Mouse (Mus musculus) lung, postnatal 0 days (tissue): Measurements from ENCODE around the gene Gale. TPM values are rescaled to one million over a fixed set of nuclear protein-coding genes. Genes with fewer than 3 reads are reported as not detected.
A peak's percentile ranks its signal among the peaks of the same experiment; 100 is the strongest.

Source experiments
- ATAC-seq: fragments of 200-750 bp; cut with Nextera tagmentation; 2 replicates; pipeline ENCODE4 v1.8.0; 2017; ENCODE audit warnings: moderate library complexity
- DNase-seq: peaks from one replicate; pipeline ENCODE4 v3.0.0-alpha.2; 2016; ENCODE audit warnings: low spot score
- H3K27ac ChIP-seq: fragments of 300-500 bp; sonication (generic); 2 replicates; pipeline ENCODE4 v1.5.1; 2014; ENCODE audit warnings: antibody characterized with exemption, mild to moderate bottlenecking, low read length, mixed read lengths
- H3K27me3 ChIP-seq: fragments of 300-500 bp; sonication (generic); replicated peaks from 2 replicates; pipeline ENCODE4 v1.6.1; 2014; ENCODE audit warnings: low read length, mixed read lengths; ENCODE audit not compliant: insufficient read depth
- H3K36me3 ChIP-seq: fragments of 300-500 bp; sonication (generic); 2 replicates; pipeline ENCODE4 v1.6.1; 2014; ENCODE audit warnings: low read length, mixed read lengths; ENCODE audit not compliant: insufficient read depth
- H3K4me1 ChIP-seq: fragments of 300-500 bp; sonication (generic); 2 replicates; pipeline ENCODE4 v1.6.1; 2014; ENCODE audit warnings: antibody characterized with exemption, low read depth, low read length, mixed read lengths; ENCODE audit not compliant: insufficient read depth
- H3K4me2 ChIP-seq: fragments of 300-500 bp; sonication (generic); replicated peaks from 2 replicates; pipeline ENCODE4 v1.6.1; 2014; ENCODE audit warnings: low read depth, mild to moderate bottlenecking, low read length, moderate library complexity, mixed read lengths
- H3K4me3 ChIP-seq: fragments of 300-500 bp; sonication (generic); 2 replicates; pipeline ENCODE4 v1.5.1; 2014; ENCODE audit warnings: low read depth, low read length
- H3K9ac ChIP-seq: fragments of 300-500 bp; sonication (generic); replicated peaks from 2 replicates; pipeline ENCODE4 v1.6.1; 2014; ENCODE audit warnings: low read depth, mild to moderate bottlenecking
- H3K9me3 ChIP-seq: fragments of 300-500 bp; sonication (generic); 2 replicates; pipeline ENCODE4 v1.6.1; 2016; ENCODE audit warnings: low read length, mixed read lengths
- CTCF ChIP-seq: IDR thresholded peaks from 2 replicates; pipeline ENCODE4 v1.5.1; 2016; ENCODE audit warnings: antibody characterized with exemption, mild to moderate bottlenecking
- EP300 ChIP-seq: IDR thresholded peaks from 2 replicates; pipeline ENCODE4 v1.6.1; 2016; ENCODE audit warnings: antibody characterized with exemption, mild to moderate bottlenecking, control low read depth
- WGBS: fragments of 180-500 bp; shearing (Covaris S2); extraction: QIAGEN DNeasy Blood & Tissue Kit; methylation state at CpG from one replicate; pipeline ENCODE4 v1.1.7; 2014; 5-methylcytosine and 5-hydroxymethylcytosine counted together
- polyA plus RNA-seq: library from polyadenylated mRNA; unstranded; fragments of >200 nt; fragmentation: Nextera tagmentation; extraction: Ambion mirVana; gene quantifications from 2 replicates; pipeline ENCODE4 v1.2.1, GENCODE M21; 2015

The Gale gene
- polyA plus RNA-seq, 1 experiment from 2014 or later, result 40.5 TPM

DNA sequence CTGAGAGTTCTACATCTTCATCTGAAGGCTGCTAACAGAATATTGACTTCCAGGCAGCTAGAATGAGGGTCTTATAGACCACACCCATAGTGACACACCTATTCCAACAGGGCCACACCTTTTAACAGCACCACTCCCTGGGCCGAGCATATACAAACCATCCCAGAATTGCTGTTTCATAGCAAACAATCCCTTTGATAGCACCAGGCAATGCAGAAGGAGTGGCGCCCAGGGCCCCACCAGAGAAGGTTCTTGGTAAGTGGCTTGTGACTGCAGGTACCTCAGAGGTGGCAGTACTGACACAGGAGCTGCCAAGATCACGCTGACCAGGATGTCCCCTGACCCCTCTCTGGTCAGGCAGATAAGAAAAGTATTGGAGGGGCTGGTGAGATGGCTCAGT lies 10.3 kb upstream of the Gale start:
- DNase-seq, result no peak
- Histone ChIP-seq H3K4me2 (no peak overlapping the region), H3K27ac (no peak overlapping the region), H3K9me3 (no peaks in the 10 kb centered on the region), H3K4me1 (peaks cover under 1% of the 10 kb centered on the region; the same call in 1 of the 2 replicates), H3K4me3 (no peak overlapping the region), H3K36me3 (peaks cover 33% of the 10 kb centered on the region), H3K27me3 (no peaks in the 10 kb centered on the region), H3K9ac (no peak overlapping the region)
- WGBS, result 80% methylated on average over 3 of the region's 3 CpGs
- TF ChIP-seq CTCF, result no peak
- TF ChIP-seq EP300, result no peak
- ATAC-seq, result no peak

DNA sequence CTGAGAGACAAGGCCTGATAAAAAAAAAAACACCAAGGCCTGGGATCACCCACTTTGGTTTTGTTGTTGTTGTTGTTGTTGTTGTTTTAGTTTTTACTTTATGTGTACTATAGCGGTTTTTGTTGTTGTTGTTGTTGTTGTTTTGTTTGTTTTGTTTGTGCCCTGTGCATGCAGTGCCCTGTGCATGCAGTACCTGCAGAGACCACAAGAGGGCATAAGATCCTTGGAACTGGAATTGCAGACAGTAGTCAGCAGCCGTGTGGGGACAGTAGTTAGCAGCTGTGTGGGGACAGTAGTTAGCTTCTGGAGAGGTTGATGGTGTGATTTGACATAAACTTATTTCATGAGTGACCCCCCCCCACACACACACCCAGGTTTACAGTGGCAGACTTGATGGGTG lies 9.3 kb upstream of the Gale start:
- H3K4me3 ChIP-seq, result no peak overlapping the region
- H3K36me3 ChIP-seq, result peaks cover 36% of the 10 kb centered on the region
- H3K9me3 ChIP-seq, result no peaks in the 10 kb centered on the region
- no peaks in the 10 kb centered on the region for H3K4me1 ChIP-seq
- DNase-seq, result peak; percentile 76
- no peak overlapping the region for H3K27ac ChIP-seq
- H3K4me2 ChIP-seq, result no peak overlapping the region
- H3K27me3 ChIP-seq, result no peaks in the 10 kb centered on the region
- no peak overlapping the region for H3K9ac ChIP-seq
- WGBS, result 16% methylated on average over 2 of the region's 2 CpGs
- peak; percentile 39; the same call in 1 of the 2 replicates for ATAC-seq
- TF ChIP-seq CTCF (peak; percentile 99), EP300 (no peak)

DNA sequence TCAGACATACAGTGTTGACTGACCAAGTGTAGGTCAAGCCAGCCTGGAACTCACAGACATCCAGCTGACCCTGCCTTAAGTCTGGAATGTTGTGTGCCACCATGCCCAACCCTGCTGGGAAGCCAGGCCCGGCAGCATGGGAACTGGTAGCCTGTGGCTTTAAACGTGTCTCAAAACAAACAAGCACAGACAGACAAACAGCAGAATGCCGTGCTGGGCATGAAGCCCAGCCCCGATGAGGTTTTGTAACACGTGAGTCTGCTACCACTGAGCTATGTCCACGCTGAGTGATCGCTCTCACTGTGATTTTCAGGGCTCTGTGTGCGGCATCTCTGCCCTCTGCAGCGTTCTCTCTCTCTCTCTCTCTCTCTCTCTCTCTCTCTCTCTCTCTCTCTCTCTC lies 7.6 kb upstream of the Gale start:
- no peak for TF ChIP-seq CTCF
- no peak for TF ChIP-seq EP300
- DNase-seq (no peak), ATAC-seq (no peak)
- Histone ChIP-seq H3K4me1 (no peaks in the 10 kb centered on the region), H3K4me2 (no peak overlapping the region), H3K4me3 (no peak overlapping the region), H3K9me3 (no peaks in the 10 kb centered on the region), H3K27me3 (no peaks in the 10 kb centered on the region), H3K27ac (no peak overlapping the region), H3K36me3 (peaks cover 43% of the 10 kb centered on the region), H3K9ac (no peak overlapping the region)
- WGBS, result 82% methylated on average over 8 of the region's 9 CpGs

DNA sequence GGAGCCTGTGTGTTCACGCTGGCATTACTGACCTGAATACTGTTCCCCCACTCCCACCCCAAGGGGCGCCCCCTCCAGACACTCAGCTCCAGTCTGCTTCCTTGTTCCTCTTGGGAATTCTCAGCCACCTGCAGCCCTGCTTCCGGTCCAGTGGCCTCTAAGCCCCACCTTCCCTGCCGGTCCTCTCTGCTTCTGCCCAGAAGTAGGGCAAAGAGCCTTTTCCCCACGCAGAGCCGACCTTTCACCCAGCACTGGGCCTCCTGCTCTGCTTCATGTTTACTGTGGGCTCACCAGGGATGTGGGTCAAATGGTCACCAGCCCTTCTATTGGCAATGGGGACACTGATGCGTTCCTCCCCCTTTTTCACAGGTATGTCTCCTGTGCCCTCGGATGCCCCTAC lies 5.2 kb upstream of the Gale start:
- WGBS, result 48% methylated on average over 8 of the region's 8 CpGs
- no peak for DNase-seq
- H3K36me3 ChIP-seq, result peaks cover 28% of the 10 kb centered on the region

DNA sequence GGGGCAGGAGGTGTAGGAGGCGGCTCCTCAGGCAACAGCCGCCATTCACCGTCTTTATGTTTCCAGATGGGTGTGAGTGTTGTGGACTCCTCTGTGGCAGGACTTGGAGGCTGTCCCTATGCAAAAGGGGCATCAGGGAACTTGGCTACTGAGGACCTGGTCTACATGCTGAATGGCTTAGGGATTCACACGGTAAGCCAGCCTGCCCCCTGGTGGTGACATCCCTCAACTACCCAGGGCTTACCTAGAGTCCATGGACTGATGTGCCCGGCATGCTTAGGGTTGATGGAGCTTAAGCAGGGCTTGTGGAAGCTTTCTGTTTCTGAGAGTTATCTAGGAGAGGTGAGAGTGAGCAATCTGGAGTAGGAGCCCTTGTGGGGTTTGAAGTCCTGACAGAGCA lies 2.8 kb upstream of the Gale start:
- Histone ChIP-seq H3K27me3 (no peaks in the 10 kb centered on the region), H3K4me1 (no peaks in the 10 kb centered on the region), H3K4me2 (no peak overlapping the region), H3K9me3 (no peaks in the 10 kb centered on the region), H3K9ac (no peak overlapping the region), H3K27ac (no peak overlapping the region), H3K36me3 (peaks cover 21% of the 10 kb centered on the region), H3K4me3 (no peak overlapping the region)
- TF ChIP-seq EP300 (no peak), CTCF (peak; percentile 93)
- 29% methylated on average over 5 of the region's 5 CpGs for WGBS
- no peak for ATAC-seq
- peak; percentile 73 for DNase-seq

More for the DNA sequence above, 5.2 kb upstream of the Gale start:
- no peak overlapping the region for H3K4me3 ChIP-seq
- H3K27me3 ChIP-seq, result no peaks in the 10 kb centered on the region
- ATAC-seq, result no peak
- no peak overlapping the region for H3K4me2 ChIP-seq
- TF ChIP-seq EP300 (no peak), CTCF (no peak)
- no peaks in the 10 kb centered on the region for H3K4me1 ChIP-seq
- H3K9ac ChIP-seq, result no peak overlapping the region
- H3K27ac ChIP-seq, result no peak overlapping the region
- no peaks in the 10 kb centered on the region for H3K9me3 ChIP-seq

DNA sequence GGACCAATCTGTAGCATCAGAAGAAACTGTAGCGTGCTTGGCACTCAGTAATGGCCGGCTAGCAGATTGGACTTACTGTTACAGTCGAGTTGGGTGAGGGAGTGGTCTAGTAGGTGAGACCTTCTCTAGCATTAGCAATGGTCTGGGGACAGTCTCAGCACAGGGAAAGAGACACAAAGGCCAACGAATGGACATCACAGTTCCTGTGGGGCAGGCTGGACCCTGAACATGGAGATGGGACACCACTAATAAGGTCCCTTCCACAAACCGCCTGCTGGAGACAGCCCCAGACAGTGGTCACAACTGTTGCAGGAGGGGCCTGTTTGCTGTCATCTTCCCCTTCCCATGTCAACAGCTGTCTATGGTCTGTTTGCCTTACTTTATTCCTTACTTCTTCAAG lies 1.8 kb upstream of the Gale start:
- 87% methylated on average over 5 of the region's 5 CpGs for WGBS
- H3K27ac ChIP-seq, result no peak overlapping the region
- H3K9me3 ChIP-seq, result no peaks in the 10 kb centered on the region
- TF ChIP-seq EP300 (no peak), CTCF (no peak)
- H3K27me3 ChIP-seq, result no peaks in the 10 kb centered on the region
- DNase-seq (no peak), ATAC-seq (no peak)
- H3K4me1 ChIP-seq, result no peaks in the 10 kb centered on the region
- H3K4me3 ChIP-seq, result no peak overlapping the region
- no peak overlapping the region for H3K9ac ChIP-seq
- peaks cover 14% of the 10 kb centered on the region for H3K36me3 ChIP-seq
- no peak overlapping the region for H3K4me2 ChIP-seq

DNA sequence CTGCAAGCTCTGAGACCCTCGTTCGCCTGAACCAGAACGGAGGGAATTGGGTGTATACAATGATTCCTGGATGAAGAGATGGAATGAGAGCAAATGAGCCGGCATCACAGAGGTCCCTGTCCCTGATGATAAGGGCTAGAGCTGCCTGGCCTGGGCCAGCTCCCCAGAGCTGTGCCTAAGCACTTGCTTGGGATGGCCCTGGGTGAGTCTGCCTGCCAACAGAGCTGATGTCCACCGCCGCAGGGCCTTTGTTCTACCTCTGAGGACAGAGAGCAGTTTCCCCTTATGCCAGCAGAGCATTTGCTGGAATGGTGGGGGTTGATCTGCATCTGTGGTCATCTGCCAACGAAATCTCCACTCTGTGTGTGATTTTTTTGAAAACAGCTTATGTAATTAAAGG lies 1.3 kb upstream of the Gale start:
- H3K27me3 ChIP-seq, result no peaks in the 10 kb centered on the region
- no peak overlapping the region for H3K9ac ChIP-seq
- no peaks in the 10 kb centered on the region for H3K4me1 ChIP-seq
- peaks cover 14% of the 10 kb centered on the region; the same call in 1 of the 2 replicates for H3K36me3 ChIP-seq
- H3K27ac ChIP-seq, result peak overlapping the region; percentile 97; the same call in 1 of the 2 replicates
- DNase-seq, result no peak
- H3K4me3 ChIP-seq, result no peak overlapping the region
- no peak for TF ChIP-seq EP300
- H3K4me2 ChIP-seq, result no peak overlapping the region
- WGBS, result 90% methylated on average over 7 of the region's 7 CpGs
- no peak for ATAC-seq
- no peaks in the 10 kb centered on the region for H3K9me3 ChIP-seq
